Mouse (Mus musculus) spleen, embryonic (tissue): ENCODE measurements around the gene Ing3.

Experiments used
- CTCF ChIA-PET: fragments of 350-600 bp; sonication (Branson Sonifier 250); formaldehyde crosslinking; loops from one replicate; lab custom pipeline; 2022; lab: Charles Lee

The Ing3 gene

DNA sequence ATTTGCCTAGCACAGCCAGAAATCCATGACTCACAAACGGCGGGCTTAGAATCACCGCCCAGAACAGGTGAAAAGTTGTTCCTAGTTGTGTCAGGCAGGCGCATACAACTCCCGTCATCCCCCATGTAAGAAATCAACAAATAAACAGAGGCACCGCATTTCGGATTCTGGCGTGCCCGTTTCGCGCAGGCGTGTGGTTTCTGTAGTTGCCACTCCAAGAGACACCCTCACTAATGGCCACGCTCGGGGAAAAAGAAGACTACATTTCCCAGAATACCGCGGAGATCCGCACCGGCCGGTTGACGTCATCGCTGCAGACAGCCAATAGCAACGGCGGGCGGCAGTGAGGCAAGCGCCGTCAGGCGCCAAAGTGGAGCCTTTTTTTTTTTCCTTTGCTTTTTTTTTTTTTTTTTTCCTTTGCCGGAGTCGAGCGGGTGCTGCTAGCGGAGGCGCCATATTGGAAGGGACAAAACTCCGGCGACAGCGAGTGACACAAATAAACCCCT lies at the start of gene Ing3:
TSS of gene Ing3 (plus strand) at position 346 of the 506 bp plus-strand sequence.
- CTCF ChIA-PET = no interaction called here

DNA sequence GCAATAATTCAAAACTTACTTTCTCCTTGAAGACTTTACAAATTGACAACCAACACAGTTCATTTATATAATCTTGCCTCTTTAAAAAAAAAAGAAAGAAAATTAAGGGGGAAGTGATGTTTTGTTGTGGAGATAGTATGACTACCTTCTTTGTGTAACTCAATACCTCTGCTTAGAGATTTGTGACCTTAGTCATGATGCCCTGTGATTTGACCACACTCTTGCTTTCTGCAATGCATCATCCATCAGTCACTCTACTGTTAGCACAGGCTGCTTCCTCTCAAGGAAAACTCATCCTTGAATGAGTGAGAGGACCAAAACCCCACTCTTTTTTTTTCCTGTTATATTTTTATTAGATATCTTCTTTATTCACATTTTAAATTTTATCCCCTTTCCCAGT lies 39.7 kb upstream of the Ing3 start:
- CTCF ChIA-PET = no interaction called here

DNA sequence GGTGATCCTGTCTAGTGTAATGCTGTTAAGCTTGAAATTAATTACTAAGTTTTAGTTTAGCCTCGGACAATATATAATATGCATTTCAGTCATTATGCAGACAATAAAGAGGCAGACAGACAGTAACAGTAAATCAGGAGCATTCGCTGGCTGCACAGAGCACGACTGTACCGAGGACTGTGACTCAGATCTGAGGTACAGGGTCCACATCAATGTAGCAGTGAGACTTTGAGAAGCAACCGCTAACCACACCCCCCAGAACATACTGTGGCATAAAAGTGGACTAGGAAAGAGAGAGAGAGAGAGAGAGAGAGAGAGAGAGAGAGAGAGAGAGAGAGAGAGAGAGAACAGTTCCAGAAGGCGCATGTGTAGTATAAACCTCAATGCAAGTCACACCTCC lies 38.6 kb upstream of the Ing3 start:
- CTCF ChIA-PET = no interaction called here

DNA sequence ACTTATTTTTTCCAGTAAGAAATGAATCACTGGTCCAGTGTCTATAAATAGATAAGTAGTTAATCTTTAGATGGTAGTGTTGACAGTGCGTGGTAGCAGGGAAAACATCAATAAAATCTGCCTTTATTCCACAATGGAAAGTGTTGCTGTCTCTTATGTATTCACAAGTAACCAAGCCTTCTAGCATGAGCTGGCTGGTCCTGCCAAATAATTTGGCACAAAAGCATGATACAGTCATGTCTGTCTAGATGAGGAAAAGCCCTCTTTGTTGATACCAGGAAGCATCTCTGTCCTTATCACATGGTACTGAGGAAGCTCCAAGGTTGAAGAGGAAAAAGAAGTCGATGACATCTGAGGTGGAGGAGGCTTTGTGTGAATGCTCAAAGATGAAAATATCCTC lies 32.8 kb upstream of the Ing3 start:
- CTCF ChIA-PET = no interaction called here

DNA sequence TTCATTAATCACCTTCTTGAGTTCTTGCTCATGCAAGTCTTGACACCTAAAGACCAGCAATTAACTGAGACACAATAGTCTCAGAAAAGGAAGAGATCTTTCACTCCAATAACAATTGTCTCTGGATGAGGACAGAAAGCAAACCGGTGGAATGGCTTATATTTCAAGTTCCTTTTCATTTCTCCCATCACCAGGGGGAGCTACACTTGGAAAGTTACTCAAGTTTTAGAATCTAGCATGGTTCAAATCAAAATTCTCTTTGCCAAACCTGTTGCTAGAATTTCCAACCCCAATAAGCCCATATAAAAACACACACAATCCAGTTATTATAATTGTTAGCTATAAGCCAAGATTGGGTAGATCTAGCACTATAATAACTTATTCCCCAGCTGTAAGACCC lies 25.2 kb upstream of the Ing3 start:
- CTCF ChIA-PET = no interaction called here

DNA sequence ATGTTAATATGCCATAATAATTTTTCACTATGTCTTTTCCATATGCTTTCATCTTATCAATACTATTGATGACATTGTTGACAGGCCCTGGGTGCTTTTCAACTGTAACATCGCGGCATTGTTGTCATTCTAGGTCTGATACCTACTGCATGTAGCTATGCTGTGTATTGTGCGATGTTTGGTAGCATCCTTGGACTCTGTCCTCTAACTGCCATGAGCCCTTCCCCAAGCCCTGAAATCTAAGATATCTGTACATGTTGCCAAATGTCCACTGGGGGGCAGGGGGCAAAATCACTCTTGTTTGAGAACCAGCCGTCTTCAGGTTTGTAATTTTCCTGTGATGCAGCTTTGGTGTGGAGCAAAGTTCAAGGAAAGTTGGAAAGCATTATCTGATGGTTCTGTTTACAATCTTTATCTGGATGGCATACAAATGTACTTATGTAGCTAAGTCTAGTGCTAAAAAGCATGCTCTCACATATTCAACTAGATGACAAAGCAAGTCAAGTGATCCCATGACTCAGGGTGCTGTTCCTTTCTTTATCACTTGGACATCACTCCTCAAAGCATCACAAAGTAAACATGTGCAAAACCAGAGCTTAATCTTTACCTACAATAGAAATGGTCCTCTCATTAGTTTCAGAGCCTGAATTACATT lies 11.3 kb upstream of the Ing3 start:
- CTCF ChIA-PET = no interaction called here

DNA sequence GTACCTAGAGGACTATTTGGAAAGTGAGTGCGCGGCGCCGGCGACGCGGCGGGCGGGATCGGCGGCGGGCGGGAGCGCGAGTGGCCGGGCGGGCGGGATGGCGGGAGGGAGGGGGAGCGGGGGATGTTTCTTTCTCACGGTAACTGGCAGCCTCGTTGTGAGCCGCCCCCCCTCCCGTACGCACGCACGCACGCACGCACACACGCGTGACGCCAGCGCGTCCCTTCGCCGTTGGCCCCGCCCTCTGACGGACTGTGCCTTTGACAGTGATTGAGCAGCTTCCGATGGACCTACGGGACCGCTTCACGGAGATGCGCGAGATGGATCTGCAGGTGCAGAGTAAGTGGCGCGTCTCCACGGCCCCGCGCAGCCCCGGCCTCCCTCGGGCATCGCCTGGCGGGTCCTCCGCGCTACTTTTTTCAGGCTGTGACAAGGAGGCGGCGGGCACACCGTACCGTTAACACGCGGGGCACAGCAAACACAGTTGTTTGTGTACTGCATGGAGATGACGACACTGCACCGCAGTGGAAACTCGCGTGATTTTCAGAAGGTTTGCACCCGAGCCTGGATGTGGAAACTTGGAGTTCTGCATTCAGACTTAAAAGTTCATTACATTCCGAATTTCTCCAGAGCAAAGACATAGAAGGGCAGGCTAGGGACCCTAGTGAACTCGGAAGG lies 539 bp downstream of the Ing3 start:
- CTCF ChIA-PET = interaction anchor here (0.6 kb wide), 1 partner anchor 433 kb away, joined by 7 read pairs; no protein-coding TSS in a partner anchor

DNA sequence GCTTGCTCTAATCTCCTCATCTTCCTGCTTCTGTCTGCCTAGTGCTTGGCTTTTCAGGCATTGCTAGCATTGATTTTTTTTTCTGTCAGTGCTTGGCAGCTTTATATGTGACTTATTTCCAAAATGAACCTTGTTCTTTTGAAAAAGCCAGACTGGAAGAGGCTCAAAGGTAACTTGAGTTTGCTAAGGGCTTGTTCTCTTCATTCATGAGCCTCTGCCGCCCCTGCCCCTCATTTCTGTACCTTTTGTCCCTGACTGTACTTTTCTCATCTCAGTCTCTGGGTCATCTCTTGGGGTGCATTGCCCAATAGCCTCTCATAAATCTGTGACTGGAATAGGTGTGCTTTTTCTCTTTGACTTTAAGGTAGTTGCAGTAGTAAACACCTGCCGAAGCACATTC lies 1.3 kb downstream of the Ing3 start:
- CTCF ChIA-PET = no interaction called here

DNA sequence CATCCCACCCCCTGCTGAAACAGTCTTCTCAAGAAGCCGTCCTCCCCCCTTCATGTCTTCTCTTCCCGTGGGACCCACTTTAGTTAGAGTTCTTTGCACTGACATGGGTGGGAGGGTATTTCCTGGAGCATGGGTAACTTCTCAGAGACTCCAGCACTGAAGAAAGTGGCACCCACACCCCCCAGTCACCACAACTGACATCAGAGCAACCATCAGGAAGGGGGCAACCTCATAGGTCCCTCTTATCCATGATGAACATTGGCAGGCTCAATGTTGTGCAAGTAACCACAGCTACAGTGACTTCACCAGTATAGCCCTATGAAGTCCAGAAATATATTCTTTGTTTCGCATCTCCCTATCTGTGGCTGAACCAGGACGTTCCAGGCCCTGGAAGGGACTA lies 6.1 kb downstream of the Ing3 start:
- CTCF ChIA-PET = no interaction called here

DNA sequence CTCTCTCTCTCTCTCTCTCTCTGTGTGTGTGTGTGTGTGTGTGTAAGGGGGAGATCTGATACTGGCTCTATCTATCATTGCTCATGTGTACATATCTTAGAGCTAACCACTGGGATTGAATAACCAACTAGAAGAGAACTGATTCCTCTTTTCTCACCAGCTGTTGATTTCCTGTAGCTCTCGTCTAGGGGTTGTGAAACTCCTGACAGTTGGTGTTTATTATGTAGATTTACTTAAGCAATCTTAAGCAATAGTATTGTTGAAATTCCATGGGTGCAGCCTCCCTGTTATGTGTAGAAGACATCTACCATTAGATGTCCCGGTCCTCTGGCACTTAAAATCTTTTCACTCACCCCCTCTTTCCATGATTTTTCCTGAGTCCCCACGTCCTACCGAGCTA lies 9.6 kb downstream of the Ing3 start:
- CTCF ChIA-PET = interaction anchor here (0.7 kb wide), 1 partner anchor 131 kb away, joined by 3 read pairs; no protein-coding TSS in a partner anchor

DNA sequence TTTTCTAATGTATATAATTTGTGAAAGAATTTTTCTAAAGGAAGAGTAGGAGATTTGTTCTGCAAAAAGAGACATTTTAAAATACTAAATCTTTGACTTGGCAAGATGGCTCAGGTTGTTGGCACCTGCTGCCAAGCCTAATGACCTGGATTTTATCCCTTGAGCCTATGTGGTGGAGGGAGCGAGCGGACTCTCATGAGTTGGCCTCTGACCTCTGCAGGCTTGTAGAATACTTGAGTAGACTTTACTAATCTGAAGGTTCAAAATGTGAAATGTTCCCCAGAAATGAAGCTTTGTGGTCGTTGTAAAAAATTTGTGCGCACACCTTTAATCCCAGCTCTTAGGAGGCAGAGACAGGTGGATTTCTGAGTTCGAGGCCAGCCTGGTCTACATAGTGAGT lies 10.5 kb downstream of the Ing3 start:
- CTCF ChIA-PET = no interaction called here

DNA sequence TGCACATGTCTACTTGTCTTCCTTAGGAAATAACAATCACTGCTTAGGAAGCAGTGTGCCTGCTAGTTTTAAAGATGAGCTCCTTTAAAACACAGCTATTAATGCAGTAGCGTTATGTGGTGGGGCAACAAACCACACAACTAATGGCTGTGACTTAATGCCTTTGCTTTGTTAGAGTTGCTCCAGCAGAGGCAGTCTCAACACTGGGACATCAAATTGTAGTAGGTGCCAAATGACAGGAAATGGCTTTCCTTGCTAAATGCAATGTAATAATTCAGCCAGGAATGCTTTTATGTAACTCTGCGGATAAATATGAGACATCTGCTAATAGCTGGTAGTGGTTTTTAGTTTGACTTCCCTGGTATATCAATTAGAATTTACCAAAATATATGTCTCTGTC lies 28.2 kb downstream of the Ing3 start:
- CTCF ChIA-PET = interaction anchor here (0.7 to 1.4 kb wide), 2 partner anchors 21 to 26 kb away, joined by 3 to 10 read pairs; no protein-coding TSS in a partner anchor

DNA sequence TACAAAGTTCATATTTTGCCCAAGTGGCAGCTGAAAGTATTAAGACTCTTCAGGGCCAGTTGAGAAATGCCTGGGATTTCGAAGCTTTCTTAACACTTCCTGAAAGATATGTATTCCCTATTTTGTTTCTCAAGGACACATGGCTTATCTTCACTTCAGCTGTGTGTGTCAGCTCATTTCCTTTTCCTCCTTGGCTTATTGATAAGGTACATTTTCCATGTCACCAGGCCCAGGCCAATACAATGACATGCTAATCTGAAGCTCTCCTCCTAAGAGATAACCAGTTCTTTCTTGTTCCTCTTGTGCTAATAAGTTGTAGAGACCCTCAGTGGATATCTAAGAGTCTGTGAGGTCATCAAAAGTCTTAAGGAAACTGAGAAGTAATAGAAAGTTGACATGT lies 31.7 kb downstream of the Ing3 start:
- CTCF ChIA-PET = no interaction called here

DNA sequence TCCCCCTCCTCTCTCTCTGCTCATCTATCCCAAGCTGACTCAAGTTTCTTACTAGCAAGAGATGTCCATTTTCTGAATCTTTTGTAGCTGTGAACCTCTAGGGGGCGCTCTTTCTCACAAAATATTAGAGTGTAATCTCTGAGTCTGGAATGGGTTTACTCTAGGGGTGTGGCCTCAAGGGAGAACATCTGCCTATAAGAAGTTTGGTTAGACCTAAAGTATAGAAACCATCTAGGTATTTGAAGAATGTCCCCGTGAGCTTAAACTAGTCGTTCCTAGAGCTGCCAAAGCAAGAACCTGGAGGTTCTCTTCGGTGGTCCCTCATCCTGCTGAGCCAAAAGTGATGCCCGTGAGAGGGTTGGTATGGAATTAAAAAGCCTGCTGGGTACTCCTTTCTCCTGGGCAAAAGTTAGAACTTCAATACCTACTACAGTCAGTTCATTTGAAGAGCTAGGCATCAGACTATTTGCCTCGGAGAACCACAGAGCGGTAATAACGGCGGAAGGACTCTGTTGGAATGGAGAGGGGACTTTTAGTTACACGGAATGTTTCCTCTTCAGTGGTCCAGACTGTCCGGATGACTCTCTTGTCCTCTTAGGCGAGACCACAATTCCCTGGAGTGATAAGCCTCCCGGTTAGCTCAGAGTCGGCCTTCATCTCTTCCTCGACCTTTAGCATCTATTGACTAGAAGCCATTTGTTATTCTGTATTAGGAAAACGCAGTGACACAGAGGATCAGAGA lies 35.8 kb downstream of the Ing3 start:
- CTCF ChIA-PET = no interaction called here

DNA sequence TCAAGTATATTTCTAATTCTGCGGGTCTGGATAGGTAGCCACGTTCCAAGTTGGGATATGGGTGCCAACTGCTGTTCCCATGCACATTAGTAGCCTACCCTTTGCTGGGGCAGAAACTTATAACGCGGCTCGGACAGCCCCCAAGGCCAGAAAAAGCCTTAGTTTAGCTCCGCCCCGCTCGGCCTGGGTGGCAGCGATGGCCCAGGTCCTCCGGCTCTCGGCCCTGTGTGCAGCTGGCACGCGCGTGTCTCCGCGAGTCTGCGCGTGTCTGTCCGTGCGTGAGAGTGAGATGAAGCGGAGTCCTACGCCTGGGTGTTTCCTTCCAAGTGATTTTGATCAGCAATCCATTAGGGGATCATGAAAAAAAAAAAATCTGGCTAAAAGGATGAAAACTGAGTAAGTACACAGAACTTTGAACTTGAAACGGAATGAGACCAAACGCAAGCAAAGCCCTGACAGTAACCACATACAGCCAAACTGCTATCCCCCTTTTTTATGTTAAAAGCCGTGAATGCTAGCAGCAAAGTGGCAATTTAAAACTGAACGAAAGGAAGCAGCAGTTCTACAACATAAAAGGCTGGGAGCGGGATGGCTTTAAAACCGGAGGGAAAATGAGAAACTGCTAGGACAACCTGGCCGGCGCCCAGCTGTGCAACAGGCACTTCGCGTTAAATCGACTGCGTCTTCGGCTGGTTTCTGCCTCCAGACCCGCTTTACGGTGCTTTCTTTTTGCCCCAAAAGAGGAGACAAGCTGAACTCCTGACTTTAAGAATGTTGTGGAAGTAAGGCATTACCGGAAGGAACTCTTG lies 36.6 kb downstream of the Ing3 start, which contains the start of gene Cped1:
TSS of gene Cped1 (plus strand) at position 185 of the 809 bp plus-strand sequence.
- CTCF ChIA-PET = no interaction called here

DNA sequence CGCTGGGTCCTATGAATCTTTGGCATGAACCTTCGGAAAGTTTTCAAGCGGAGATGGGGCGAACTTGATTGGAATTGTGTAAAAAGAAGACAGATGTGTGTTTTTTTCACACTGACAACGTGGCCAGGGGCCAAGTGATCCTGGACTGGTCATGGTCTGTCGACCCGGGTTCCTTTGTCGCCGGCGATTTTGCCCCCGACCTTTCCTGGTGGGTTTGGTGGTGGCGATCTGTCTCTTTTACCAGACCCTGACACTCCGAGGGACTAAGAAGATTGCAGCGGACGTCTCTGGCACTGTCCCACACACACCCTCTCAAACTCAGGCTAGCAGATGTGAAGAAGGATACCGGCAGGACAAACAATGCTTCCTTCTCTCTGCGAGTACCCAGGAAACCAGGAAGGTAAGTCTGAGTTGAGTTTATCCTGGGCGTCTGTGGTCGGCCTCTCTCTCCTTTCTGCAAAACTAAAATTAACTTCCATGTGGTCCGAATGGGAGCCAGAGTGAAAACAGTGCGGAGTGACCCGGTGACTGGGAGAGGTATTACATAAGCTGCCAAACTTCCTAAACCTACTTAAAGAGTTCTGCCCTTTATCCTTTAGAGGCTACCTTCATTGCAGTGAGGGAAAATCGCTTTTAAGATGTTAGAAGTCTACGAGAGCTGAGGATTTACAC lies 37.4 kb downstream of the Ing3 start:
- CTCF ChIA-PET = no interaction called here

DNA sequence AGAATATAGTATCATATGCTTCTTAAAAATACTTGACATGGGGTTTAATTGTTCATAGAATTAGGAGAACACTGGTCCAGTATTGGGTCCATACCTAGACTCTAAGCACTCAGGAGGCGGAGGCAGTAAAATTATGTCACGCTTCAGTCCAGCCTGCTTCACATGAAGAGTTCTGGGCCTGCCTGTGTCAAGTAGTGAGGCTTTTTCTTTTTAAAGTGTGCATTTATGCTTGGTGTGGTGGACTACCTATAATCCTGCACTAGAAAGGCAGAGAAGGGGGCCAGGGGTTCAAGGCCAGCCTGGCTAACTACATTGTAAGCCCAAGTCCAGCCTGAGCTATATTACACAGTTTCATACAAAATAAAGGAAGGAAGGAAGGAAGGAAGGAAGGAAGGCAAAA lies 38.2 kb downstream of the Ing3 start:
- CTCF ChIA-PET = no interaction called here

DNA sequence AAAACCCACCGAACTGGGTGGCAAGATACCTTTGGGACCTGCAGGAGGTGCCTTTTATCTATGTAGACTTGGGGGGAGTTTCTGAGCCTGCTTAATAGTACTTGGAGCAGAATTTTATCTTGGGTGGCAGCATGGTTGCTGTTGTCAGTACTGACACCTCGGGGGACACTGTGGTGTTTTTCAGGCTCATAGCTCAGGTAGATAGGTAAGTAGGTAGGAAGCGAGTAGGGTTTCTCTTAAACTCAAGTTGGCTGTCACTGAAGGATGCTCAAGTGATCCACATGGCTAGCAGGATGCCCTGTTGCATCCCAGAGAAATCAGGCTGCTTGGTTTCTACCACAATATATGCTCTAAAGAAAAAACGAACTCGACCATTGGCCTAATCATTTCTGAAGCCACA lies 38.9 kb downstream of the Ing3 start:
- CTCF ChIA-PET = interaction anchor here (0.6 kb wide), 2 partner anchors 46 to 165 kb away, joined by 7 to 15 read pairs; no protein-coding TSS in a partner anchor

DNA sequence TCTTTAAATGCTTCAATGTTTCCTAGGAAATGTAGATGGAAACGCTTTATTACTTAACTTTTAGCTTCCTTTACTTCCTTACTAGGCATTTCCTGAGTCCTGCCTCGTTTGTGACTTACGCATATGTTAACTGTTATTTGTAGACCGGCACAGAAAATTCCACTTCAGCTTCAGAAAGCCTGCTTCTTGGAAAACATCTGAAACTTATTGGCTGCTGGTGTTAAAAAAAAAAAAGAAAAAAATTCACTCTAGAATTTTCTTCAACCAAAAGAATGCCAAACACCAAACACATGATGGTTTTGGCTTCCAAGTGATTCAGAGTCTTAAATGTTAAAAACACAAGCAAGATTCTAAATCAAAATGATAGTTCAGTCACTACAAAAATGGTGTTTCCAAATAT lies 39.7 kb downstream of the Ing3 start:
- CTCF ChIA-PET = interaction anchor here (0.6 kb wide), 1 partner anchor 46 kb away, joined by 15 read pairs; no protein-coding TSS in a partner anchor

DNA sequence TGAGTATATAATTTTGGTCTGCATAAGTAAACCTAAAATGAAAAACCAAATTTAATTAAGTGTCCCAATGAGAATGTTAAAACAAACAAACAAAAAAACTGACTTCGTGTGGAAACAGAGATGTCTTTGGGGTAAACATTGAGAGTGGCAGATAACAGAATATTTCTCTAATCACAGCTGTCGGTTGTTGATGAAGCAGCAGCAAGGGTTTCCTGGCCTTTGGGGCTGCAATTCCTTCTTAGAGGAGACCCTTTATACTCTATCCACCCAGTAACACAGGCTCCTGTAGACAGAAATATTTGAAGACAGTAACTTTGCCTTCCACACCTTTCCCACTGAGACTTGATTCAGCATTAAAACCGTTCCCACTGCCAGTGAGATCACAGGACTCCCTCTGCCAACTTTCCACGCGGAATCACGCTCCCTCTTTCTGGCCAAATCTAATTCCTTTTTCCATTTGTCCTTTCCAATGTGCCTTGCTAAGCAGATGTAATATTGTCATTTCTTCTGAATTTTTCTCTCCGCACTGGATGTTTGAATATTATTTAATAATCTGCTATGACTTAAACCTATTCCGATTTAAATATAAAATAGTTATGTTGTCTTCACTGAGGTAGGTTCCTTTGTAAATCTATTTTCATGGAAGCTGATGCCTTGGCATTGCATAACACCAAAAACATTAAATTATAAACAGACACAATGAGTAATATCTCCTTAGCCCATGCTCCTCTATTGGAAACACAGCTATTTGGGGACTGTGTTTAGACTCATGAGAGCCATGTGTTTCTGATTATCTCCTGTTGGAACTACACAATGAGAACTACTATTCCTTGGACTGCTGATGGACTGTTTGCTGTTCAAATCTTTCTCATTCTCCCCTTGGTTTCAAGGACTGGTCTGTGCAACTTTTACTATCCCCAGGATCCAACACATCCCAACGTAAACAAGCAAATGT lies 41.1 kb downstream of the Ing3 start:
- CTCF ChIA-PET = no interaction called here
